Mouse (Mus musculus) heart, adult 2 months (tissue): ENCODE data around the gene Golph3l. TPM values are rescaled to one million over a fixed set of nuclear protein-coding genes. Genes with fewer than 3 reads are reported as not detected.
"Not testable (repeated sequence)": the region's sequence is repeated elsewhere in the genome, so short reads cannot be mapped to it uniquely, and the experiment has no call there.

Source experiments
- DNase-seq, 2 experiments: peaks; one replicate each; pipeline ENCODE4 v3.0.0; 2021
- H3K27ac ChIP-seq: fragments of 200-600 bp; 2 replicates; pipeline ENCODE4 v1.8.1; 2022
- H3K27me3 ChIP-seq: fragments of 200-500 bp; 2 replicates; pipeline ENCODE4 v1.6.1; 2012; ENCODE audit warnings: mild to moderate bottlenecking, low read length, inconsistent platforms, mixed read lengths; ENCODE audit not compliant: control insufficient read depth, insufficient read depth
- H3K36me3 ChIP-seq: fragments of 200-500 bp; 2 replicates; pipeline ENCODE4 v1.6.1; 2012; ENCODE audit warnings: low read length, inconsistent platforms; ENCODE audit not compliant: control insufficient read depth, insufficient read depth
- H3K4me1 ChIP-seq: fragments of 200-500 bp; 2 replicates; pipeline ENCODE4 v1.6.1; 2011; ENCODE audit warnings: low read length; ENCODE audit not compliant: control insufficient read depth, insufficient read depth
- H3K4me3 ChIP-seq: fragments of 200-600 bp; 2 replicates; pipeline ENCODE4 v1.8.1; 2022
- H3K79me2 ChIP-seq: fragments of 200-500 bp; replicated peaks from 2 replicates; pipeline ENCODE4 v1.6.1; 2012; ENCODE audit warnings: mild to moderate bottlenecking, inconsistent platforms, low read length, moderate library complexity, mixed read lengths; ENCODE audit not compliant: control insufficient read depth, insufficient read depth
- H3K9ac ChIP-seq: fragments of 200-500 bp; 2 replicates; pipeline ENCODE4 v1.6.1; 2012; ENCODE audit warnings: low read depth, mild to moderate bottlenecking, control low read depth, inconsistent platforms, low read length, mixed read lengths
- CTCF ChIP-seq: fragments of 200-600 bp; IDR thresholded peaks from 2 replicates; pipeline ENCODE4 v1.8.1; 2022; ENCODE audit warnings: antibody characterized with exemption, mild to moderate bottlenecking, moderate library complexity
- EP300 ChIP-seq: fragments of 200-500 bp; IDR thresholded peaks from 2 replicates; pipeline ENCODE4 v1.6.1; 2011; ENCODE audit warnings: low read depth, low read length, control low read depth; ENCODE audit not compliant: insufficient read depth
- POLR2A ChIP-seq: fragments of 200-500 bp; IDR thresholded peaks from 2 replicates; pipeline ENCODE4 v1.6.1; 2011; ENCODE audit warnings: mild to moderate bottlenecking, low read depth, low read length, control low read depth; ENCODE audit not compliant: insufficient read depth
- WGBS: fragments of 180-500 bp; shearing (Covaris S2); methylation state at CpG from one replicate; pipeline ENCODE4 v1.1.7; 2018; 5-methylcytosine and 5-hydroxymethylcytosine counted together
- intact Hi-C: fragments of 180-260 bp; cut with DNase I; formaldehyde crosslinking; loops from one replicate; pipeline ENCODE4 v1.15.1; 2025
- polyA plus RNA-seq: library from polyadenylated mRNA; depleted of rRNA; stranded (reverse); fragments of >200 nt; gene quantifications from 2 replicates; pipeline ENCODE4 v1.2.3, GENCODE M21; 2012
- total RNA-seq, 2 experiments: library from RNA; stranded (reverse); gene quantifications; 2 replicates each; pipeline ENCODE4 v1.2.3; 2021

The Golph3l gene
- total and polyA plus RNA-seq, 3 experiments = 6.0 to 17.8 (median 15.6) TPM

- H3K4me1 ChIP-seq = peaks cover 32% of the 10 kb centered on the region
- no peaks in the 10 kb centered on the region for H3K79me2 ChIP-seq
- H3K4me3 ChIP-seq = no peak overlapping the region
- peaks cover 4% of the 10 kb centered on the region for H3K36me3 ChIP-seq
- WGBS = 71% methylated on average over 3 of the region's 3 CpGs
- H3K27ac ChIP-seq = peak overlapping the region; percentile 95
- peak overlapping the region; percentile 49; the same call in 1 of the 2 replicates for H3K9ac ChIP-seq
- intact Hi-C loops = no loop called here
- H3K27me3 ChIP-seq = no peaks in the 10 kb centered on the region
- no peak for TF ChIP-seq EP300
- no peak for TF ChIP-seq CTCF
- TF ChIP-seq POLR2A = no peak
- no peak for DNase-seq
Measured at GRCm38 (mm10) chr3:95651033-95651373, 62.3 kb downstream of the Golph3l start.

GRCm38 (mm10) chr3:95651391-95652203, 62.9 kb downstream of the Golph3l start:
- peak overlapping the region; percentile 95 for H3K27ac ChIP-seq
- peaks cover 4% of the 10 kb centered on the region for H3K36me3 ChIP-seq
- no peaks in the 10 kb centered on the region for H3K27me3 ChIP-seq
- H3K79me2 ChIP-seq = no peaks in the 10 kb centered on the region
- intact Hi-C loops = no loop called here
- peaks cover 34% of the 10 kb centered on the region for H3K4me1 ChIP-seq
- 87% methylated on average over 16 of the region's 16 CpGs for WGBS
- no peak overlapping the region for H3K9ac ChIP-seq
- no peak overlapping the region for H3K4me3 ChIP-seq
- DNase-seq = no peak
- TF ChIP-seq POLR2A (no peak), EP300 (no peak), CTCF (no peak)

GRCm38 (mm10) chr3:95652204-95652811, 63.6 kb downstream of the Golph3l start:
- intact Hi-C loops = no loop called here
- no peak for DNase-seq
- H3K79me2 ChIP-seq = no peaks in the 10 kb centered on the region
- H3K4me1 ChIP-seq = peaks cover 34% of the 10 kb centered on the region
- no peak overlapping the region for H3K9ac ChIP-seq
- H3K27ac ChIP-seq = peak overlapping the region; percentile 83
- no peak overlapping the region for H3K4me3 ChIP-seq
- peak; percentile 20 for TF ChIP-seq CTCF
- TF ChIP-seq POLR2A = no peak
- H3K36me3 ChIP-seq = peaks cover 4% of the 10 kb centered on the region
- 63% methylated on average over 7 of the region's 7 CpGs for WGBS
- no peaks in the 10 kb centered on the region for H3K27me3 ChIP-seq

- 60% methylated on average over 6 of the region's 6 CpGs for WGBS
- Histone ChIP-seq H3K9ac (no peak overlapping the region), H3K36me3 (peaks cover 4% of the 10 kb centered on the region), H3K4me1 (peaks cover 34% of the 10 kb centered on the region), H3K79me2 (no peaks in the 10 kb centered on the region), H3K4me3 (no peak overlapping the region), H3K27me3 (no peaks in the 10 kb centered on the region), H3K27ac (peak overlapping the region; percentile 83)
- TF ChIP-seq POLR2A (no peak), EP300 (no peak), CTCF (no peak)
- no peak for DNase-seq
- intact Hi-C loops = no loop called here
Measured at GRCm38 (mm10) chr3:95652871-95653270, 64.1 kb downstream of the Golph3l start.

- H3K9ac ChIP-seq = peak overlapping the region; percentile 15; the same call in 1 of the 2 replicates
- peaks cover 4% of the 10 kb centered on the region for H3K36me3 ChIP-seq
- WGBS = 31% methylated on average over 11 of the region's 11 CpGs
- DNase-seq = peak in 1 of 2 experiments; percentile 61
- intact Hi-C loops = no loop called here
- peak overlapping the region; percentile 4; the same call in 1 of the 2 replicates for H3K4me3 ChIP-seq
- no peaks in the 10 kb centered on the region for H3K79me2 ChIP-seq
- peaks cover 34% of the 10 kb centered on the region for H3K4me1 ChIP-seq
- TF ChIP-seq CTCF (no peak), POLR2A (no peak), EP300 (no peak)
- H3K27me3 ChIP-seq = no peaks in the 10 kb centered on the region
- peak overlapping the region; percentile 83 for H3K27ac ChIP-seq
Measured at GRCm38 (mm10) chr3:95653473-95654034, 64.8 kb downstream of the Golph3l start.

GRCm38 (mm10) chr3:95654371-95654770, 65.6 kb downstream of the Golph3l start:
- peak; percentile 63; the same call in 1 of the 2 replicates for TF ChIP-seq EP300
- peak; percentile 24; the same call in 1 of the 2 replicates for TF ChIP-seq POLR2A
- DNase-seq, H3K9ac ChIP-seq, H3K27me3 ChIP-seq, H3K79me2 ChIP-seq, intact Hi-C loops, H3K36me3 ChIP-seq: not testable (repeated sequence)
- Histone ChIP-seq H3K4me1 (peaks cover 34% of the 10 kb centered on the region), H3K4me3 (peak overlapping the region; percentile 4; the same call in 1 of the 2 replicates), H3K27ac (peak overlapping the region; percentile 83)
- WGBS = 67% methylated on average over 3 of the region's 3 CpGs
